Mouse (Mus musculus): ENCODE measurements at regions not wholly inside any gene's neighbourhood (a gene's known extent, or its start where the extent isn't known, plus 50 kb on each side); places are given as distances from the start of the nearest gene placed in this dataset.

GRCm38 (mm10) chr4:12457978-12458597 is 286.3 kb upstream of the Fam92a start:
- DNase-seq (ENCODE audit: inconsistent age in 2 of 2, low spot score in 1 of 2): peak in 1 of 2 experiments; percentile 15

DNA sequence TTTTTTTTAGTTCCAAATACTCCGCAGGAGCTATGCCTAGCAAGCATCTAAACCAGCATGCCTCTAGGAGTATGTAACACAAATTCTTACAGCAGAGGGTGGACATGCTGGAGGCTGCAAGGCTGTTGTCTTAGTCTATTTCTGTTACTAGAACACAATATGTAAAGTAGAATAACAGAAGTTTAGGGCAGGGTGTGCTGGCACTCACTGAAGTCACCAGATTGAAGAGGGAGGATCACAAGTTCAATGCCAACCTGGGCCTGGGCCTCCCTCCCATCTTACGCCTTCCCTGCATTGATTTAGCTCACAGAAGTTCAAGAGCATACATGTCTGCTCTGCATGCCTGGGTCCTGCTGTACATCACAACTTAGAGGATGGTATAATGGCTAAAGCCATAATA is 280.3 kb upstream of the Fam92a start:
- DNase-seq (ENCODE audit: inconsistent age in 2 of 2, low spot score in 1 of 2): peak in 1 of 2 experiments; percentile 6

DNA sequence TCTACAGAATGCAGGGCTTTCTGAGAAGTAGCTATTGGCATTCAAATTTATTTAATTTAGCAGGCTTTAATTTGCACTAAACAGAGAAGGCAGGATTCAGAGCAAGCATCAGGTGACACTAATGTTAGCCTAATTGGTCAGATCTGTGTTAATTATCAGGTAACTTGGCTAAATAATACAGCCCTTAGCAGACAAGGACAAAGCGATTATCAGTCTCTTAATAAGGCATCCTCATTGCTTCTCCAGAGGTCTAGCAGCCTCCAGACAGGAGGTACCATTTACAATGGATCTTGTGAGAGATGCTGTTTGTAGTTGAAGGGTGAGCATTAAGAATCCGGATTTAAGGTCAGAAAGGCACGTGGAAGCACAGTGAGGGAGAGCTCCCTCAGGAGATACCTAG is 253.7 kb upstream of the Fam92a start:
- DNase-seq (ENCODE audit: inconsistent age in 2 of 2, low spot score in 1 of 2): no peak

- DNase-seq (ENCODE audit: inconsistent age in 2 of 2, low spot score in 1 of 2): no peak
These were observed 250.0 kb upstream of the Fam92a start for GRCm38 (mm10) chr4:12421628-12422319.

DNA sequence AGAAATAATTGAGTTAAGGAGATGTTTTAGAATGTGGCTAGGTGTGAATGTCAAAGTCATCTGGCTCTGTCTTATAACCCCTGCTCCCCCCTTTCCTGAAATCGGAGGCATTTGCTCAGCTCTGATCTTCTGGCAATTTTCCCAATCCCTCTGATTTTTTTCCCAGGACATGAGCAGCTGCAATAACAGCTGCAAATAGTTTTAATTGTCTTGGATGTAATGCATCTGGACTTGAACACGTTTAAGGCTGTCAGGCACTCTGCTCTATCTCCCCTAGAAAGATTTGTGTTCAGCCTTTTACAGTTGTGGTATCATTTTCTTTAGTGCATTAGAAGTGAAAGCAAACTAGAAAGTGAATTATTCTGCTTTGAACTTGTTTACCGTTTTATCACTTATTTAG is 246.3 kb upstream of the Fam92a start:
- DNase-seq (ENCODE audit: inconsistent age in 2 of 2, low spot score in 1 of 2): no peak

GRCm38 (mm10) chr4:12395344-12395743 is 223.5 kb upstream of the Fam92a start:
- DNase-seq (ENCODE audit: inconsistent age in 2 of 2, low spot score in 1 of 2): no peak

GRCm38 (mm10) chr4:12376797-12377570 is 205.2 kb upstream of the Fam92a start:
- no peak for DNase-seq (ENCODE audit: inconsistent age in 2 of 2, low spot score in 1 of 2)

GRCm38 (mm10) chr4:12369551-12369950 is 197.7 kb upstream of the Fam92a start:
- DNase-seq (ENCODE audit: inconsistent age in 2 of 2, low spot score in 1 of 2): no peak

GRCm38 (mm10) chr4:12356992-12357634 is 185.3 kb upstream of the Fam92a start:
- no peak for DNase-seq (ENCODE audit: inconsistent age in 2 of 2, low spot score in 1 of 2)

DNA sequence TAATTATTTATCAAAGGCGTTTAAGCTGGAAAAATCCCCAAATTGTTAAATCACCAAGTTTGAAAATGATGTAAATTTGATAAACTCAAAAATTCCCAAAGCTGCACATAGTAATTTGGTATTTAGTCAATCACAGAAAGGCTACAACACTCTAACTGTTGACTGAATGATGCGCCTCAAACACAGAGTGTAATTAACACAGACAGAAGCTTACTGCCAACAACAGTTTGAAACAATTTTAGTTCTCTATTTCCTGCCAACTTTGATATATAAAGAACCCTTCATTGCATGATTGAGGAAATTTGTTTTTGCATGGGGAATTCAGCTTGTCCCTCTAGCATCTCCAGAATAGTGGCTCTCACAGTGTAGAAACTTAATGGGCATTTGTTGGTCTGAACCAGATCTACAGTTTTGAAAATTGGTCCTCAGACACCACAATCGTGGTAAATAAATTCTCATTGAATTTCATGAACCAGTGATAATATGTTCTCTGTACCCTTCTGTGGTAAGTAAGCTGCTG is 181.6 kb upstream of the Fam92a start:
- no peak for DNase-seq (ENCODE audit: inconsistent age in 2 of 2, low spot score in 1 of 2)

DNA sequence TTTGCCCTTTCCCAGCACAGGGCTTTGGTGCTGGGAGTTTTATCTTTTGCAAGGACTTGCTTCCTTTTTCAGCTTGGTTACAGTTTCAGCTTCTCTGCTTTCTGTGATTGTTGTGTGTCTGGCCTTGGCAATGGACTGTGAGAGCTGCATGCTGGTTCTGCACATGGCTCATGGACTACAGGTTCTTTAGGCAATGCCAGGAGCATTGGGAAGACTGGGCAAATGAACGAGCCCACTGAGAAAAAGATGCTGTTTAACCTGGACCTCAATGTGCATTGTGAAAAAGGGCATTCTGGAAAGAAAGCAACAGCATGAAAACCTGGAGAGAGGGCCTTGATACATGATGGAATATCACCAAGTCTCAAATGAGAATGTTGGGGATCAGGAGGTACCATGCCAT is 167.4 kb upstream of the Fam92a start:
- no peak for DNase-seq (ENCODE audit: inconsistent age in 2 of 2, low spot score in 1 of 2)

DNA sequence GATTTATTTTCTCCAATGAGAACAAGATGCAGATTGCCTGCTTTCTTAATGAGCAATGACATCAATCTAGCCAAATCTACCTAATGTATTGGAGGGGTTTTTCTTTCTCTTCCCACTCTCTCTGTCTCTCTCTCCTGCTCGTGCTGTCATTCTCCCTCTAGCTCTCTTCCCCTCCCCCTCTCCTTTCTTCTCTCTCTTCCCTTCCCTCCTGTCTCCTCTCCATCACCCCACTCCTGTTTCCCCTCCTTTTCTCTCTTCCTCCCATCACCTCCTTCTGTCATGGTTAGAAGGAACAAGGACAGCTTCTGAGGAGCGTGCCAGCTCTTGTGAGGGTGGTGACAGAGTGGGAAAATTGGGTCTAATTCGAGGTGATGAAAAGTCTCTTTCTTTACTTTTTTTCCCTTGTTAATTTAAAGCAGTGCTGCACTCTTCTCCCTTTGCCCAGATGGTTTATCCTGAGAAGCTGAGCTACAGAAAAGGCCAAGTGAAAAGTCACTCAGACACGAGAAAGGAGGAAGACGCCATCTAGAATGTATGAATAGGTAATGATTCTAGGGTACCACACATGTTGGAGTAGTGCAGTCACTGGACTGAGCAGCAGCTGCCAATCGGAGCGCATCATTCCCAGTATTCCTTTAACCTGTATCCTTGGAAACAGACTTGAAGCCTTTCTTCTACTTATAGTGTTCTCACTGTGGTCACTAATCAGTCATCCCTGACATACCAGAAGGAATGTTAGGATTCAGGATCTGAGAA is 163.2 kb upstream of the Fam92a start:
- DNase-seq (ENCODE audit: inconsistent age in 2 of 2, low spot score in 1 of 2): no peak

GRCm38 (mm10) chr4:12334429-12334828 is 162.6 kb upstream of the Fam92a start:
- DNase-seq (ENCODE audit: inconsistent age in 2 of 2, low spot score in 1 of 2): no peak

DNA sequence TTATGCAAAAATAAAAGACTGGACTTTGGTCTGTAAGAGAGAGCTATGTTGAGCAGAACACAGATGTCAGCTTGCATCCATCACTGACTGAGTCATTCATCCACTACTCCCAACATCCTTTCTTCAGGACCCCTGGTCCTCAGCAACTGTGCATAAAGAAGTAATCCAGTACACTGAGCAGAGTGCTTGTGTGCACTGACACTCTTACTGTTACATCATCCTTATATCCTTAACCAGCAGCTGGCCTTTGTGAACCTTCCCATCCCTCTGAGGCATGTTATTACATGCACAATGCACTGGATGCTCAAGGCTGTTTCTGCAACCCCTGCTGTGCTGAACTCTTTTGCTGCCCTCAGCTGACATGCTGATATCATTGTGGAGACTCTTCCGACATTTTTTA is 144.2 kb upstream of the Fam92a start:
- DNase-seq (ENCODE audit: inconsistent age in 2 of 2, low spot score in 1 of 2): no peak

- DNase-seq (ENCODE audit: inconsistent age in 2 of 2, low spot score in 1 of 2): no peak
These were observed 136.5 kb upstream of the Fam92a start for GRCm38 (mm10) chr4:12308332-12308731.

- no peak for DNase-seq (ENCODE audit: inconsistent age in 2 of 2, low spot score in 1 of 2)
These were observed 135.1 kb upstream of the Fam92a start for GRCm38 (mm10) chr4:12306618-12307565.

GRCm38 (mm10) chr4:12287079-12287686 is 115.4 kb upstream of the Fam92a start:
- DNase-seq (ENCODE audit: inconsistent age in 2 of 2, low spot score in 1 of 2): no peak

- DNase-seq (ENCODE audit: inconsistent age in 2 of 2, low spot score in 1 of 2): no peak
These were observed 114.6 kb upstream of the Fam92a start for GRCm38 (mm10) chr4:12286391-12286790.

DNA sequence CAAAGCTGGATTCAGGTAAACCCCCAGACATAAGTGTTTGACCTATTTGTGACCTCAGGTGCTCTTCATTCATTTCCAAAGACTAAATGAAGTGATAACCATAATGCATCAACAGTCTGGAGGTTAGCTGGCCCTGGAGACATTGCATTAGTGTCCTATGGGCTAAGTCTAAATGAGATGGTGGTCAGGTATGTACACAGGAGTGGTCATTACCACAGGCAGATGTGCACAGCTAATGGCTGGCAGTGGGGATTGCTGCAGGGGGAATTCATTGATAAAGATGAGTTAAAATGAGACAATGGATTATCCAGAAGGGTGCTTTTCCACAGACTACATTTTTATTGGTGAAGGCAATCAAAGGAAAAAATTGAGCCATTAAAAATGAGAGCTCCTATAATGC is 114.2 kb upstream of the Fam92a start:
- DNase-seq (ENCODE audit: inconsistent age in 2 of 2, low spot score in 1 of 2): no peak

Measured in adrenal gland, adult (tissue).